Mouse (Mus musculus) right cerebral cortex, postnatal 10 days (tissue): ENCODE measurements at regions not wholly inside any gene's neighbourhood (a gene's known extent, or its start where the extent isn't known, plus 50 kb on each side); places are given as distances from the start of the nearest gene placed in this dataset.

Source experiments
- DNase-seq, 2 experiments: peaks; one replicate each; pipeline ENCODE4 v3.0.0; 2021; ENCODE audit warnings: low spot score in 2 of 2

GRCm38 (mm10) chr1:18389591-18389990 lies 124.7 kb upstream of the Defb41 start:
- no peak for DNase-seq

DNA sequence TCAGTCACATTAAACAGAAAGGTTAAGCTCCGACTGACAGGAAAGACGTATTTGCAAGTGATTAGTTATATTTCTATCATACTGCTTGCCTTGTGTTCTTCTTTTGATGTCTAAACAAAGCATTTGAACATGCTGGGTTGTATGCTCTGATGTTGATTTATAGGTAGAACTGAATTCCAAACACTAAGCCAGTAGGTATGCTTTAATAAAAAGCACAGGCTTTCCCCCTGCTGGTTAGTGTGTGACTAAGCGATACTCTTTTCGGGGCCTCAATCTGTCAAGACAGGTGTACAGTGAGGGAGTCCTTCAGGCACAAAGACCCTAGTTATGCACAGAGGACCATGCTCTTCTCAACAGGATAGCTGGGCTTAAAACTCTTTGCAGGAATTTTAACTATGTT lies 119.1 kb upstream of the Defb41 start:
- DNase-seq: no peak

DNA sequence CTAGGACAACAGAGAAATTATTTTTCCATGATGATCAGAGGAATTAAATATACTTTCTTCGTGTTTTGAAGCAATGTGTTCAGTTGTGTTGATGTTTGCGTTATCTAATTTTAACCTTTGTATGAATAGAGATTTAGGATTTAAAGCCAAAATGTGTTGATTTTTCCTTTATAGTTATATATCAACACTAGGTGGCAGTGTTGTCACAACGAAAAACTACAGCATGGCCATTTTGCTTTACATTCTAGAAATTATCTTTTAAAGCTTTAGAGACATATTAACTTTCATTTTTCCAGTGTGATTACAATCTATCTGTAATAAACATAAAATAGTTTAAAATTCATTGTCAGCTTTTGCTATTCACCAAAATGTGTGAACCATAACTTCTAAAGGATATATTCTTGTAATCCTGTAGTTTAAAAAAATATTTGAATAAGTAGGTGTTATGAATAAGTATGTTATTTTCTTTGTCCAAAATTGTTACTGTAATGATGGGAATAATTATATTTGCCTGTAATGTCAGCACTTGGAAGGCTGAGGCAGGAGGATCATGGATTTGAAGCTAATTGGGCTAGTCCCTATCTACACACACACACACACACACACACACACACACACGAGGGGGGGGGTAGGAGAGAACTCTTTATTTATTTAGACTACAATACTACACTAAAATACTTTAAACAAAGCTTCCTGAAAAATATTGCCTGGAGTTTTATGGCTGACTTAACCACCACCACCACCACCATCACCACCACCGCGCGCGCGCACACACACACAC lies 95.2 kb upstream of the Defb41 start:
- no peak for DNase-seq

DNA sequence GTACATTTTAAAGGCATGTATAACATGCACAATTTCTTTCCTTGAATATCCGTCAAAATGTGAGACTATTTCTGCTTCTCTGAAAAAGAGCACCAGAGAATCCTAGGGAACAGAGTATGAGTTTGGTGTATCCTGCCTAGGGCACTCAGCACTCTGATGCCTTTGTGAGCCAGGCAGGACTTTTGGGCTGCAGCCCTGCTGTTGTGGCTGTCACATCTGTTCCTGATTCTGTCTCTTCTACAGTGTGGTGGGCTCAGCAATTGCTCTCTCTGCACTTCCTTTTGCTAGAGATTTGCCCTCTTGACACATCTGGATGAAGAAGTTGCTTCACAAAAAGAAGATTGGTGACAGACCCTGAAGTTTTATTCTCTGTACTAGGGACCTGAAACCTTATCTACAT lies 73.9 kb upstream of the Defb41 start:
- DNase-seq: no peak
